Mouse (Mus musculus): ENCODE measurements around the gene Psmb8. TPM values are rescaled to one million over a fixed set of nuclear protein-coding genes. Genes with fewer than 3 reads are reported as not detected.

Psmb8 gene
- total and polyA plus RNA-seq, 2 experiments from 2014 or later: 9.9 to 11.0 TPM

GRCm38 (mm10) chr17:34199050-34199619, 1.6 kb downstream of the Psmb8 start:
- WGBS: 70% methylated on average over 12 of the region's 12 CpGs
- Histone ChIP-seq H3K4me3 (ENCODE audit: low read depth, low read length) (peak overlapping the region; percentile 63; the same call in 1 of the 2 replicates), H3K4me1 (ENCODE audit: control insufficient read depth, insufficient read depth) (no peaks in the 10 kb centered on the region), H3K4me2 (ENCODE audit: low read depth, low read length) (peak overlapping the region; percentile 74; the same call in 1 of the 2 replicates), H3K9ac (replicated peaks; ENCODE audit: low read depth, low read length) (no peak overlapping the region; the same call in 1 of the 2 replicates), H3K27ac (ENCODE audit: low read depth) (no peak overlapping the region), H3K27me3 (ENCODE audit: control insufficient read depth, insufficient read depth, low read length) (peaks cover 45% of the 10 kb centered on the region), H3K9me3 (replicated peaks; ENCODE audit: control insufficient read depth, low read length) (no peaks in the 10 kb centered on the region), H3K36me3 (replicated peaks; ENCODE audit: control insufficient read depth, insufficient read depth, low read length) (no peaks in the 10 kb centered on the region)
- DNase-seq (ENCODE audit: low spot score) (no peak), ATAC-seq (ENCODE audit: insufficient read depth, low read depth) (no peak)
- no peak for TF ChIP-seq EP300 (IDR thresholded peaks at IDR 0.05; ENCODE audit: low read depth)
- TF ChIP-seq CTCF (IDR thresholded peaks at IDR 0.05; ENCODE audit: low read depth): no peak

- Histone ChIP-seq H3K27me3 (ENCODE audit: control insufficient read depth, insufficient read depth, low read length) (peaks cover 40% of the 10 kb centered on the region), H3K36me3 (replicated peaks; ENCODE audit: control insufficient read depth, insufficient read depth, low read length) (no peaks in the 10 kb centered on the region), H3K4me1 (ENCODE audit: control insufficient read depth, insufficient read depth) (no peaks in the 10 kb centered on the region), H3K9ac (replicated peaks; ENCODE audit: low read depth, low read length) (no peak overlapping the region), H3K9me3 (replicated peaks; ENCODE audit: control insufficient read depth, low read length) (no peaks in the 10 kb centered on the region), H3K4me2 (ENCODE audit: low read depth, low read length) (no peak overlapping the region), H3K27ac (ENCODE audit: low read depth) (no peak overlapping the region), H3K4me3 (ENCODE audit: low read depth, low read length) (no peak overlapping the region)
- no peak for DNase-seq (ENCODE audit: low spot score)
- 85% methylated on average over 10 of the region's 10 CpGs for WGBS
- TF ChIP-seq CTCF (IDR thresholded peaks at IDR 0.05; ENCODE audit: low read depth): no peak
- TF ChIP-seq EP300 (IDR thresholded peaks at IDR 0.05; ENCODE audit: low read depth): no peak
- ATAC-seq (ENCODE audit: insufficient read depth, low read depth): no peak
These were observed 2.5 kb downstream of the Psmb8 start for GRCm38 (mm10) chr17:34200047-34200446.

GRCm38 (mm10) chr17:34200772-34201505, 3.4 kb downstream of the Psmb8 start:
- no peak for DNase-seq (ENCODE audit: low spot score)
- H3K9me3 ChIP-seq (replicated peaks; ENCODE audit: control insufficient read depth, low read length): no peaks in the 10 kb centered on the region
- TF ChIP-seq EP300 (IDR thresholded peaks at IDR 0.05; ENCODE audit: low read depth): no peak
- TF ChIP-seq CTCF (IDR thresholded peaks at IDR 0.05; ENCODE audit: low read depth): no peak
- no peaks in the 10 kb centered on the region for H3K36me3 ChIP-seq (replicated peaks; ENCODE audit: control insufficient read depth, insufficient read depth, low read length)
- no peaks in the 10 kb centered on the region; the same call in 1 of the 2 replicates for H3K4me1 ChIP-seq (ENCODE audit: control insufficient read depth, insufficient read depth)
- no peak overlapping the region for H3K4me3 ChIP-seq (ENCODE audit: low read depth, low read length)
- 87% methylated on average over 16 of the region's 16 CpGs for WGBS
- H3K9ac ChIP-seq (replicated peaks; ENCODE audit: low read depth, low read length): no peak overlapping the region
- no peak for ATAC-seq (ENCODE audit: insufficient read depth, low read depth)
- H3K27ac ChIP-seq (ENCODE audit: low read depth): peak overlapping the region; percentile 41; the same call in 1 of the 2 replicates
- peaks cover 33% of the 10 kb centered on the region for H3K27me3 ChIP-seq (ENCODE audit: control insufficient read depth, insufficient read depth, low read length)
- H3K4me2 ChIP-seq (ENCODE audit: low read depth, low read length): peak overlapping the region; percentile 15; the same call in 1 of the 2 replicates

GRCm38 (mm10) chr17:34201506-34202055, 4.1 kb downstream of the Psmb8 start:
- TF ChIP-seq CTCF (IDR thresholded peaks at IDR 0.05; ENCODE audit: low read depth) (no peak), EP300 (IDR thresholded peaks at IDR 0.05; ENCODE audit: low read depth) (no peak)
- Histone ChIP-seq H3K9me3 (replicated peaks; ENCODE audit: control insufficient read depth, low read length) (no peaks in the 10 kb centered on the region), H3K27ac (ENCODE audit: low read depth) (peak overlapping the region; percentile 41; the same call in 1 of the 2 replicates), H3K4me3 (ENCODE audit: low read depth, low read length) (no peak overlapping the region), H3K27me3 (ENCODE audit: control insufficient read depth, insufficient read depth, low read length) (peaks cover 26% of the 10 kb centered on the region), H3K36me3 (replicated peaks; ENCODE audit: control insufficient read depth, insufficient read depth, low read length) (no peaks in the 10 kb centered on the region), H3K9ac (replicated peaks; ENCODE audit: low read depth, low read length) (no peak overlapping the region), H3K4me2 (ENCODE audit: low read depth, low read length) (no peak overlapping the region; the same call in 1 of the 2 replicates), H3K4me1 (ENCODE audit: control insufficient read depth, insufficient read depth) (no peaks in the 10 kb centered on the region; the same call in 1 of the 2 replicates)
- no peak for ATAC-seq (ENCODE audit: insufficient read depth, low read depth)
- WGBS: 63% methylated on average over 7 of the region's 7 CpGs
- DNase-seq (ENCODE audit: low spot score): no peak

GRCm38 (mm10) chr17:34202760-34203442, 5.4 kb downstream of the Psmb8 start:
- Histone ChIP-seq H3K36me3 (replicated peaks; ENCODE audit: control insufficient read depth, insufficient read depth, low read length) (no peaks in the 10 kb centered on the region), H3K4me2 (ENCODE audit: low read depth, low read length) (no peak overlapping the region), H3K9me3 (replicated peaks; ENCODE audit: control insufficient read depth, low read length) (no peaks in the 10 kb centered on the region), H3K9ac (replicated peaks; ENCODE audit: low read depth, low read length) (no peak overlapping the region), H3K4me1 (ENCODE audit: control insufficient read depth, insufficient read depth) (no peaks in the 10 kb centered on the region; the same call in 1 of the 2 replicates), H3K27me3 (ENCODE audit: control insufficient read depth, insufficient read depth, low read length) (peaks cover 13% of the 10 kb centered on the region), H3K4me3 (ENCODE audit: low read depth, low read length) (no peak overlapping the region), H3K27ac (ENCODE audit: low read depth) (no peak overlapping the region)
- no peak for DNase-seq (ENCODE audit: low spot score)
- ATAC-seq (ENCODE audit: insufficient read depth, low read depth): no peak
- 79% methylated on average over 4 of the region's 4 CpGs for WGBS
- TF ChIP-seq EP300 (IDR thresholded peaks at IDR 0.05; ENCODE audit: low read depth) (no peak), CTCF (IDR thresholded peaks at IDR 0.05; ENCODE audit: low read depth) (no peak)

All from heart, postnatal 0 days (tissue).